Mouse (Mus musculus): ENCODE results near the gene Rad23a. TPM values are rescaled to one million over a fixed set of nuclear protein-coding genes. Genes with fewer than 3 reads are reported as not detected.

The Rad23a gene
- total and polyA plus RNA-seq, 3 experiments: 62.6 to 155 TPM; not detected in 1

GRCm38 (mm10) chr8:84797971-84798370, 42.5 kb downstream of the Rad23a start:
- Histone ChIP-seq H3K27me3 (ENCODE audit: control insufficient read depth in 1 of 2, insufficient read depth in 2 of 2, low read length in 2 of 2) (no peaks in the 10 kb centered on the region), H3K4me3 (ENCODE audit: control insufficient read depth in 1 of 2, insufficient read depth in 1 of 2, low read depth in 2 of 2, low read length in 2 of 2) (no peak overlapping the region), H3K9ac (ENCODE audit: control insufficient read depth, low read depth, low read length, poor library complexity, severe bottlenecking) (no peak overlapping the region), H3K36me3 (ENCODE audit: control insufficient read depth in 1 of 2, insufficient read depth in 2 of 2, low read length in 2 of 2) (no peaks in the 10 kb centered on the region; a peak in 1 of 4 replicates), H3K9me3 (replicated peaks; ENCODE audit: insufficient read depth, low read length) (no peaks in the 10 kb centered on the region), H3K4me1 (ENCODE audit: control insufficient read depth in 1 of 2, insufficient read depth in 2 of 2, low read length in 2 of 2) (peaks cover 2 to 14% of the 10 kb centered on the region in 2 experiments; a peak in 2 of 4 replicates), H3K27ac (ENCODE audit: control insufficient read depth, low read depth, low read length) (no peak overlapping the region), H3K79me2 (ENCODE audit: control insufficient read depth, insufficient read depth, low read length, poor library complexity) (peaks cover 49% of the 10 kb centered on the region)
- DNase-seq (ENCODE audit: low read depth, low spot score): no peak
- TF ChIP-seq ZC3H11A (IDR thresholded peaks at IDR 0.05; ENCODE audit: low read depth, low read length): no peak
- TF ChIP-seq USF1 (IDR thresholded peaks at IDR 0.05; ENCODE audit: low read depth, low read length): no peak
- TF ChIP-seq MYC (IDR thresholded peaks at IDR 0.05; ENCODE audit: low read depth, low read length): no peak
- TF ChIP-seq MYB (IDR thresholded peaks at IDR 0.05; ENCODE audit: low read depth, low read length): no peak
- no peak for TF ChIP-seq POLR2AphosphoS5 (IDR thresholded peaks at IDR 0.05; ENCODE audit: borderline replicate concordance, low read depth, low read length)
- no peak for TF ChIP-seq MAZ (IDR thresholded peaks at IDR 0.05; ENCODE audit: low read depth, low read length)
- no peak for TF ChIP-seq SMC3 (IDR thresholded peaks at IDR 0.05; ENCODE audit: low read depth, low read length)
- no peak for TF ChIP-seq ZNF384 (IDR thresholded peaks at IDR 0.05; ENCODE audit: low read depth, low read length)
- TF ChIP-seq BHLHE40 (IDR thresholded peaks at IDR 0.05; ENCODE audit: borderline replicate concordance, low read depth, low read length): no peak
- TF ChIP-seq TCF12 (IDR thresholded peaks at IDR 0.05; ENCODE audit: low read depth, low read length): no peak
- no peak for TF ChIP-seq POLR2AphosphoS2 (IDR thresholded peaks at IDR 0.05; ENCODE audit: low read length)
- no peak for TF ChIP-seq USF2 (IDR thresholded peaks at IDR 0.05; ENCODE audit: borderline replicate concordance in 1 of 2, insufficient read depth in 1 of 2, low read depth in 1 of 2, low read length in 2 of 2)
- TF ChIP-seq UBTF (IDR thresholded peaks at IDR 0.05; ENCODE audit: borderline replicate concordance, insufficient read depth, low read depth, low read length): no peak
- no peak for TF ChIP-seq E2F4 (IDR thresholded peaks at IDR 0.05; ENCODE audit: borderline replicate concordance, low read depth, low read length)
- no peak for TF ChIP-seq MXI1 (IDR thresholded peaks at IDR 0.05; ENCODE audit: low read depth, low read length)
- TF ChIP-seq TAL1 (IDR thresholded peaks at IDR 0.05; ENCODE audit: low read length): no peak

DNA sequence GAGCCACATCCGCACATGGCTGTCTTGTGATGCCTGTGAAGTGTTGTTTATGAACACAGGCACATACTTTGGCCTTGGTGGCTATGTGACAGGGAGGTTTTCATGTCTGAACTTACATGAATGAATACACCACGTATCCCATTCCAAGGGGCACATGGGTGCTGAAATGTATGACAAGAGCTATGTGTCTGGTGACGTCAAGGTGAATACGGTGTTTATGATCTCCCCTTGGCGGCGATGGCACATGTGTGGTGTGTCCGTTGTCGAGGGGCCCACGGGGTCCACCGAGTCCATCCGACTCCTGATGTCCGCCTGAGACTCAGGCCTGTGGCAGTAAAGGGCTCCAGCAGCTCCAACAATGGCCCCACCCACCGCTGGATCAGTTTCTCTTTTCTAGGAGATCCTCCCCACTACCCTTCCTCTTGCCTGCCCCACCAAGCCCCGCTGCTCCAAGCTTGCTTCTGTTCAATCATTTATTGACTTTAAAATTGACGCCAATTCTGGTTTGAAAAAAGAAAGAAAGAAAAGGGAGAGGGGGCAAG, 43.1 kb downstream of the Rad23a start:
- Histone ChIP-seq H3K9me3 (replicated peaks; ENCODE audit: insufficient read depth, low read length) (no peaks in the 10 kb centered on the region), H3K27me3 (ENCODE audit: control insufficient read depth in 1 of 2, insufficient read depth in 2 of 2, low read length in 2 of 2) (no peaks in the 10 kb centered on the region), H3K4me1 (ENCODE audit: control insufficient read depth in 1 of 2, insufficient read depth in 2 of 2, low read length in 2 of 2) (peaks cover 2 to 14% of the 10 kb centered on the region in 2 experiments; a peak in 2 of 4 replicates), H3K36me3 (ENCODE audit: control insufficient read depth in 1 of 2, insufficient read depth in 2 of 2, low read length in 2 of 2) (no peaks in the 10 kb centered on the region; a peak in 1 of 4 replicates), H3K9ac (ENCODE audit: control insufficient read depth, low read depth, low read length, poor library complexity, severe bottlenecking) (no peak overlapping the region), H3K79me2 (ENCODE audit: control insufficient read depth, insufficient read depth, low read length, poor library complexity) (peaks cover 52% of the 10 kb centered on the region), H3K4me3 (ENCODE audit: control insufficient read depth in 1 of 2, insufficient read depth in 1 of 2, low read depth in 2 of 2, low read length in 2 of 2) (no peak overlapping the region), H3K27ac (ENCODE audit: control insufficient read depth, low read depth, low read length) (no peak overlapping the region)
- no peak for TF ChIP-seq POLR2AphosphoS2 (IDR thresholded peaks at IDR 0.05; ENCODE audit: low read length)
- DNase-seq (ENCODE audit: low read depth, low spot score): no peak
